Mouse (Mus musculus): ENCODE measurements around the gene Fam117b. TPM values are rescaled to one million over a fixed set of nuclear protein-coding genes. Genes with fewer than 3 reads are reported as not detected.

Fam117b gene
- polyA plus RNA-seq, 1 experiment from 2014 or later = 4.0 TPM

GRCm38 (mm10) chr1:59943825-59944224 is 31.0 kb downstream of the Fam117b start:
- WGBS = 28% methylated on average over 5 of the region's 5 CpGs
- no peaks in the 10 kb centered on the region for H3K36me3 ChIP-seq (ENCODE audit: control insufficient read depth, insufficient read depth, low read length)
- H3K4me1 ChIP-seq (ENCODE audit: control insufficient read depth, insufficient read depth, low read length) = peaks cover 11% of the 10 kb centered on the region
- H3K4me2 ChIP-seq (ENCODE audit: low read depth, low read length) = no peak overlapping the region
- H3K9me3 ChIP-seq (replicated peaks; ENCODE audit: control insufficient read depth, low read length) = no peaks in the 10 kb centered on the region
- H3K4me3 ChIP-seq (replicated peaks; ENCODE audit: low read length) = no peak overlapping the region
- H3K27ac ChIP-seq (ENCODE audit: low read length) = no peak overlapping the region; the same call in 1 of the 2 replicates
- ATAC-seq (ENCODE audit: insufficient read depth, low FRiP score) = no peak
- no peak overlapping the region for H3K9ac ChIP-seq (ENCODE audit: low read length)
- H3K27me3 ChIP-seq (ENCODE audit: control insufficient read depth, insufficient read depth, low read length) = no peaks in the 10 kb centered on the region

- WGBS = 78% methylated on average over 1 of the region's 1 CpGs
- Histone ChIP-seq H3K4me1 (ENCODE audit: control insufficient read depth, insufficient read depth, low read length) (peaks cover 11% of the 10 kb centered on the region), H3K27ac (ENCODE audit: low read length) (no peak overlapping the region), H3K9me3 (replicated peaks; ENCODE audit: control insufficient read depth, low read length) (no peaks in the 10 kb centered on the region), H3K4me3 (replicated peaks; ENCODE audit: low read length) (no peak overlapping the region), H3K4me2 (ENCODE audit: low read depth, low read length) (no peak overlapping the region), H3K36me3 (ENCODE audit: control insufficient read depth, insufficient read depth, low read length) (0 out of 2 replicates have a peak, but pooled peaks cover 2% of the 10 kb centered on the region), H3K9ac (ENCODE audit: low read length) (no peak overlapping the region), H3K27me3 (ENCODE audit: control insufficient read depth, insufficient read depth, low read length) (no peaks in the 10 kb centered on the region)
- ATAC-seq (ENCODE audit: insufficient read depth, low FRiP score) = no peak
Measured at GRCm38 (mm10) chr1:59945969-59946368, 33.2 kb downstream of the Fam117b start.

- H3K9me3 ChIP-seq (replicated peaks; ENCODE audit: control insufficient read depth, low read length) = no peaks in the 10 kb centered on the region
- ATAC-seq (ENCODE audit: insufficient read depth, low FRiP score) = no peak
- H3K4me2 ChIP-seq (ENCODE audit: low read depth, low read length) = no peak overlapping the region
- H3K36me3 ChIP-seq (ENCODE audit: control insufficient read depth, insufficient read depth, low read length) = 0 out of 2 replicates have a peak, but pooled peaks cover 2% of the 10 kb centered on the region
- peaks cover 8% of the 10 kb centered on the region for H3K4me1 ChIP-seq (ENCODE audit: control insufficient read depth, insufficient read depth, low read length)
- no peak overlapping the region for H3K4me3 ChIP-seq (replicated peaks; ENCODE audit: low read length)
- 95% methylated on average over 4 of the region's 4 CpGs for WGBS
- H3K9ac ChIP-seq (ENCODE audit: low read length) = no peak overlapping the region
- H3K27ac ChIP-seq (ENCODE audit: low read length) = no peak overlapping the region
- H3K27me3 ChIP-seq (ENCODE audit: control insufficient read depth, insufficient read depth, low read length) = no peaks in the 10 kb centered on the region
Measured at GRCm38 (mm10) chr1:59947509-59947908, 34.7 kb downstream of the Fam117b start.

GRCm38 (mm10) chr1:59957206-59957605 is 44.4 kb downstream of the Fam117b start:
- Histone ChIP-seq H3K27ac (ENCODE audit: low read length) (no peak overlapping the region), H3K4me3 (replicated peaks; ENCODE audit: low read length) (no peak overlapping the region), H3K4me1 (ENCODE audit: control insufficient read depth, insufficient read depth, low read length) (no peaks in the 10 kb centered on the region), H3K36me3 (ENCODE audit: control insufficient read depth, insufficient read depth, low read length) (no peaks in the 10 kb centered on the region), H3K9ac (ENCODE audit: low read length) (no peak overlapping the region), H3K4me2 (ENCODE audit: low read depth, low read length) (no peak overlapping the region), H3K27me3 (ENCODE audit: control insufficient read depth, insufficient read depth, low read length) (no peaks in the 10 kb centered on the region), H3K9me3 (replicated peaks; ENCODE audit: control insufficient read depth, low read length) (no peaks in the 10 kb centered on the region)
- no peak for ATAC-seq (ENCODE audit: insufficient read depth, low FRiP score)
- WGBS = 55% methylated on average over 3 of the region's 3 CpGs

- Histone ChIP-seq H3K27ac (ENCODE audit: low read length) (no peak overlapping the region), H3K9ac (ENCODE audit: low read length) (no peak overlapping the region), H3K36me3 (ENCODE audit: control insufficient read depth, insufficient read depth, low read length) (no peaks in the 10 kb centered on the region), H3K4me2 (ENCODE audit: low read depth, low read length) (no peak overlapping the region), H3K4me1 (ENCODE audit: control insufficient read depth, insufficient read depth, low read length) (no peaks in the 10 kb centered on the region), H3K4me3 (replicated peaks; ENCODE audit: low read length) (no peak overlapping the region), H3K27me3 (ENCODE audit: control insufficient read depth, insufficient read depth, low read length) (no peaks in the 10 kb centered on the region), H3K9me3 (replicated peaks; ENCODE audit: control insufficient read depth, low read length) (no peaks in the 10 kb centered on the region)
- ATAC-seq (ENCODE audit: insufficient read depth, low FRiP score) = no peak
- 73% methylated on average over 1 of the region's 1 CpGs for WGBS
Measured at GRCm38 (mm10) chr1:59959941-59960340, 47.1 kb downstream of the Fam117b start.

- no peak overlapping the region for H3K4me3 ChIP-seq (replicated peaks; ENCODE audit: low read length)
- ATAC-seq (ENCODE audit: insufficient read depth, low FRiP score) = no peak
- no peaks in the 10 kb centered on the region for H3K9me3 ChIP-seq (replicated peaks; ENCODE audit: control insufficient read depth, low read length)
- no peak overlapping the region for H3K9ac ChIP-seq (ENCODE audit: low read length)
- H3K4me2 ChIP-seq (ENCODE audit: low read depth, low read length) = no peak overlapping the region
- no peak overlapping the region for H3K27ac ChIP-seq (ENCODE audit: low read length)
- no peaks in the 10 kb centered on the region for H3K27me3 ChIP-seq (ENCODE audit: control insufficient read depth, insufficient read depth, low read length)
- 75% methylated on average over 6 of the region's 6 CpGs for WGBS
- no peaks in the 10 kb centered on the region; the same call in 1 of the 2 replicates for H3K36me3 ChIP-seq (ENCODE audit: control insufficient read depth, insufficient read depth, low read length)
- no peaks in the 10 kb centered on the region for H3K4me1 ChIP-seq (ENCODE audit: control insufficient read depth, insufficient read depth, low read length)
Measured at GRCm38 (mm10) chr1:59966171-59966785, 53.5 kb downstream of the Fam117b start.

- no peak overlapping the region for H3K4me2 ChIP-seq (ENCODE audit: low read depth, low read length)
- H3K27ac ChIP-seq (ENCODE audit: low read length) = no peak overlapping the region
- WGBS = 87% methylated on average over 4 of the region's 4 CpGs
- no peaks in the 10 kb centered on the region for H3K4me1 ChIP-seq (ENCODE audit: control insufficient read depth, insufficient read depth, low read length)
- no peak for ATAC-seq (ENCODE audit: insufficient read depth, low FRiP score)
- no peak overlapping the region for H3K9ac ChIP-seq (ENCODE audit: low read length)
- no peaks in the 10 kb centered on the region for H3K27me3 ChIP-seq (ENCODE audit: control insufficient read depth, insufficient read depth, low read length)
- no peak overlapping the region for H3K4me3 ChIP-seq (replicated peaks; ENCODE audit: low read length)
- H3K36me3 ChIP-seq (ENCODE audit: control insufficient read depth, insufficient read depth, low read length) = no peaks in the 10 kb centered on the region; the same call in 1 of the 2 replicates
- no peaks in the 10 kb centered on the region for H3K9me3 ChIP-seq (replicated peaks; ENCODE audit: control insufficient read depth, low read length)
Measured at GRCm38 (mm10) chr1:59967291-59967690, 54.5 kb downstream of the Fam117b start.

GRCm38 (mm10) chr1:59986626-59987025 is 73.8 kb downstream of the Fam117b start:
- no peak overlapping the region for H3K4me2 ChIP-seq (ENCODE audit: low read depth, low read length)
- H3K27ac ChIP-seq (ENCODE audit: low read length) = no peak overlapping the region
- H3K27me3 ChIP-seq (ENCODE audit: control insufficient read depth, insufficient read depth, low read length) = no peaks in the 10 kb centered on the region
- H3K4me1 ChIP-seq (ENCODE audit: control insufficient read depth, insufficient read depth, low read length) = no peaks in the 10 kb centered on the region
- H3K36me3 ChIP-seq (ENCODE audit: control insufficient read depth, insufficient read depth, low read length) = peaks cover 3% of the 10 kb centered on the region
- H3K4me3 ChIP-seq (replicated peaks; ENCODE audit: low read length) = no peak overlapping the region
- H3K9me3 ChIP-seq (replicated peaks; ENCODE audit: control insufficient read depth, low read length) = no peaks in the 10 kb centered on the region
- no peak for ATAC-seq (ENCODE audit: insufficient read depth, low FRiP score)
- no peak overlapping the region for H3K9ac ChIP-seq (ENCODE audit: low read length)

- Histone ChIP-seq H3K4me1 (ENCODE audit: control insufficient read depth, insufficient read depth, low read length) (no peaks in the 10 kb centered on the region), H3K9me3 (replicated peaks; ENCODE audit: control insufficient read depth, low read length) (no peaks in the 10 kb centered on the region), H3K9ac (ENCODE audit: low read length) (no peak overlapping the region), H3K36me3 (ENCODE audit: control insufficient read depth, insufficient read depth, low read length) (peaks cover 2% of the 10 kb centered on the region; the same call in 1 of the 2 replicates), H3K4me3 (replicated peaks; ENCODE audit: low read length) (no peak overlapping the region), H3K27me3 (ENCODE audit: control insufficient read depth, insufficient read depth, low read length) (no peaks in the 10 kb centered on the region), H3K27ac (ENCODE audit: low read length) (no peak overlapping the region), H3K4me2 (ENCODE audit: low read depth, low read length) (no peak overlapping the region)
- ATAC-seq (ENCODE audit: insufficient read depth, low FRiP score) = no peak
- WGBS = 84% methylated on average over 3 of the region's 3 CpGs
Measured at GRCm38 (mm10) chr1:59987399-59988040, 74.7 kb downstream of the Fam117b start.

All from stomach, embryonic 16.5 days (tissue).